Mouse (Mus musculus) embryonic facial prominence, embryonic 15.5 days (tissue): ENCODE results near the gene Ntmt1. TPM values are rescaled to one million over a fixed set of nuclear protein-coding genes. Genes with fewer than 3 reads are reported as not detected.
A peak's percentile ranks its signal among the peaks of the same experiment; 100 is the strongest.

Experiments used
- ATAC-seq: fragments of 200-750 bp; cut with Nextera tagmentation; 2 replicates; pipeline ENCODE4 v1.8.0; 2017; ENCODE audit warnings: low read depth, moderate TSS enrichment; ENCODE audit not compliant: insufficient number of reproducible peaks, low FRiP score, low TSS enrichment
- H3K27ac ChIP-seq: fragments of 300-500 bp; sonication (generic); replicated peaks from 2 replicates; pipeline ENCODE4 v1.5.1; 2015; ENCODE audit warnings: mild to moderate bottlenecking, inconsistent platforms
- H3K27me3 ChIP-seq: fragments of 300-500 bp; sonication (generic); 2 replicates; pipeline ENCODE4 v1.6.1; 2015; ENCODE audit warnings: inconsistent platforms
- H3K36me3 ChIP-seq: fragments of 300-500 bp; sonication (generic); 2 replicates; pipeline ENCODE4 v1.6.1; 2015; ENCODE audit warnings: mild to moderate bottlenecking, inconsistent platforms
- H3K4me1 ChIP-seq: fragments of 300-500 bp; sonication (generic); 2 replicates; pipeline ENCODE4 v1.6.1; 2015; ENCODE audit warnings: inconsistent platforms
- H3K4me2 ChIP-seq: fragments of 300-500 bp; sonication (generic); replicated peaks from 2 replicates; pipeline ENCODE4 v1.6.1; 2015; ENCODE audit warnings: mild to moderate bottlenecking, inconsistent platforms
- H3K4me3 ChIP-seq: fragments of 300-500 bp; sonication (generic); replicated peaks from 2 replicates; pipeline ENCODE4 v1.5.1; 2015; ENCODE audit warnings: mild to moderate bottlenecking, inconsistent platforms
- H3K9ac ChIP-seq: fragments of 300-500 bp; sonication (generic); 2 replicates; pipeline ENCODE4 v1.6.1; 2015; ENCODE audit warnings: inconsistent platforms
- H3K9me3 ChIP-seq: fragments of 300-500 bp; sonication (generic); replicated peaks from 2 replicates; pipeline ENCODE4 v1.6.1; 2016; ENCODE audit warnings: inconsistent platforms
- WGBS: fragments of 180-500 bp; shearing (Covaris S2); methylation state at CpG from one replicate; pipeline ENCODE4 v1.1.7; 2015; 5-methylcytosine and 5-hydroxymethylcytosine counted together
- polyA plus RNA-seq: library from polyadenylated mRNA; unstranded; fragments of >200 nt; fragmentation: Nextera tagmentation; extraction: Ambion mirVana; gene quantifications from 2 replicates; pipeline ENCODE4 v1.2.1, GENCODE M21; 2015

The Ntmt1 gene
- 85.9 and 87.0 TPM in 2 replicates for polyA plus RNA-seq

GRCm38 (mm10) chr2:30807648-30808295, at the start of gene Ntmt1:
TSS of gene Ntmt1 (plus strand) at chr2:30807826.
- peak; percentile 99 for ATAC-seq

GRCm38 (mm10) chr2:30758341-30759087, 49.1 kb upstream of the Ntmt1 start:
- Histone ChIP-seq H3K4me3 (peak overlapping the region; percentile 8; the same call in 1 of the 2 replicates), H3K4me1 (peaks cover 49% of the 10 kb centered on the region), H3K9ac (no peak overlapping the region), H3K27ac (peak overlapping the region; percentile 88), H3K27me3 (no peaks in the 10 kb centered on the region), H3K4me2 (peak overlapping the region; percentile 36), H3K9me3 (0 out of 2 replicates have a peak, but pooled peaks cover 7% of the 10 kb centered on the region), H3K36me3 (no peaks in the 10 kb centered on the region)
- peak; percentile 88 for ATAC-seq
- 2% methylated on average over 17 of the region's 17 CpGs for WGBS

More at GRCm38 (mm10) chr2:30807648-30808295, at the start of gene Ntmt1:
- WGBS, result under 1% methylated on average over 40 of the region's 44 CpGs
- H3K27ac ChIP-seq, result peak within 1 kb of the TSS; percentile 69
- H3K4me1 ChIP-seq, result peaks cover 32% of the 10 kb centered on the region
- H3K9me3 ChIP-seq, result no peaks in the 10 kb centered on the region
- H3K36me3 ChIP-seq, result peaks cover 17% of the 10 kb centered on the region; the same call in 1 of the 2 replicates
- peak within 1 kb of the TSS; percentile 72 for H3K4me3 ChIP-seq
- H3K27me3 ChIP-seq, result peaks cover 3% of the 10 kb centered on the region
- peak within 1 kb of the TSS; percentile 88 for H3K4me2 ChIP-seq
- H3K9ac ChIP-seq, result peak within 1 kb of the TSS; percentile 64

GRCm38 (mm10) chr2:30759088-30759374, 48.6 kb upstream of the Ntmt1 start:
- H3K36me3 ChIP-seq, result no peaks in the 10 kb centered on the region
- H3K9ac ChIP-seq, result no peak overlapping the region
- no peaks in the 10 kb centered on the region for H3K27me3 ChIP-seq
- H3K27ac ChIP-seq, result peak overlapping the region; percentile 88
- H3K4me3 ChIP-seq, result no peak overlapping the region
- 49% methylated on average over 4 of the region's 4 CpGs for WGBS
- H3K4me2 ChIP-seq, result no peak overlapping the region
- no peak for ATAC-seq
- H3K9me3 ChIP-seq, result 0 out of 2 replicates have a peak, but pooled peaks cover 7% of the 10 kb centered on the region
- H3K4me1 ChIP-seq, result peaks cover 46% of the 10 kb centered on the region

- peak overlapping the region; percentile 88 for H3K27ac ChIP-seq
- no peak overlapping the region for H3K4me2 ChIP-seq
- 0 out of 2 replicates have a peak, but pooled peaks cover 7% of the 10 kb centered on the region for H3K9me3 ChIP-seq
- no peak for ATAC-seq
- 77% methylated on average over 4 of the region's 4 CpGs for WGBS
- peaks cover 44% of the 10 kb centered on the region for H3K4me1 ChIP-seq
- H3K36me3 ChIP-seq, result no peaks in the 10 kb centered on the region
- H3K27me3 ChIP-seq, result no peaks in the 10 kb centered on the region
- no peak overlapping the region for H3K9ac ChIP-seq
- no peak overlapping the region for H3K4me3 ChIP-seq
Observed at GRCm38 (mm10) chr2:30759442-30759841, 48.2 kb upstream of the Ntmt1 start.

GRCm38 (mm10) chr2:30759858-30760547, 47.6 kb upstream of the Ntmt1 start:
- no peak overlapping the region for H3K4me3 ChIP-seq
- H3K9ac ChIP-seq, result no peak overlapping the region
- H3K27me3 ChIP-seq, result no peaks in the 10 kb centered on the region
- peak overlapping the region; percentile 88; the same call in 1 of the 2 replicates for H3K27ac ChIP-seq
- H3K4me1 ChIP-seq, result peaks cover 39% of the 10 kb centered on the region
- H3K36me3 ChIP-seq, result no peaks in the 10 kb centered on the region
- 0 out of 2 replicates have a peak, but pooled peaks cover 7% of the 10 kb centered on the region for H3K9me3 ChIP-seq
- H3K4me2 ChIP-seq, result no peak overlapping the region
- WGBS, result 57% methylated on average over 10 of the region's 10 CpGs
- no peak for ATAC-seq

- no peak for ATAC-seq
- 0 out of 2 replicates have a peak, but pooled peaks cover 7% of the 10 kb centered on the region for H3K9me3 ChIP-seq
- no peak overlapping the region for H3K4me2 ChIP-seq
- WGBS, result 36% methylated on average over 6 of the region's 6 CpGs
- H3K9ac ChIP-seq, result no peak overlapping the region
- H3K4me3 ChIP-seq, result no peak overlapping the region
- H3K27me3 ChIP-seq, result no peaks in the 10 kb centered on the region
- no peaks in the 10 kb centered on the region for H3K36me3 ChIP-seq
- no peak overlapping the region for H3K27ac ChIP-seq
- peaks cover 38% of the 10 kb centered on the region for H3K4me1 ChIP-seq
Observed at GRCm38 (mm10) chr2:30760706-30761105, 46.9 kb upstream of the Ntmt1 start.

GRCm38 (mm10) chr2:30766446-30766845, 41.2 kb upstream of the Ntmt1 start:
- ATAC-seq, result no peak
- no peak overlapping the region for H3K27ac ChIP-seq
- H3K9ac ChIP-seq, result no peak overlapping the region
- H3K4me3 ChIP-seq, result no peak overlapping the region
- H3K9me3 ChIP-seq, result 0 out of 2 replicates have a peak, but pooled peaks cover 7% of the 10 kb centered on the region
- WGBS, result 81% methylated on average over 5 of the region's 5 CpGs
- peaks cover 12% of the 10 kb centered on the region for H3K4me1 ChIP-seq
- no peaks in the 10 kb centered on the region for H3K27me3 ChIP-seq
- H3K36me3 ChIP-seq, result no peaks in the 10 kb centered on the region
- H3K4me2 ChIP-seq, result no peak overlapping the region

GRCm38 (mm10) chr2:30767626-30768240, 39.9 kb upstream of the Ntmt1 start:
- Histone ChIP-seq H3K9ac (no peak overlapping the region), H3K4me2 (no peak overlapping the region), H3K9me3 (0 out of 2 replicates have a peak, but pooled peaks cover under 1% of the 10 kb centered on the region), H3K4me1 (peaks cover 23% of the 10 kb centered on the region), H3K27ac (no peak overlapping the region), H3K36me3 (no peaks in the 10 kb centered on the region), H3K27me3 (no peaks in the 10 kb centered on the region), H3K4me3 (no peak overlapping the region)
- 59% methylated on average over 7 of the region's 7 CpGs for WGBS
- ATAC-seq, result no peak

- Histone ChIP-seq H3K9me3 (no peaks in the 10 kb centered on the region), H3K9ac (no peak overlapping the region), H3K27ac (no peak overlapping the region), H3K4me1 (peaks cover 26% of the 10 kb centered on the region), H3K36me3 (no peaks in the 10 kb centered on the region), H3K4me3 (no peak overlapping the region), H3K4me2 (no peak overlapping the region), H3K27me3 (no peaks in the 10 kb centered on the region)
- no peak for ATAC-seq
- 77% methylated on average over 5 of the region's 5 CpGs for WGBS
Observed at GRCm38 (mm10) chr2:30768529-30768928, 39.1 kb upstream of the Ntmt1 start.

GRCm38 (mm10) chr2:30769187-30769586, 38.4 kb upstream of the Ntmt1 start:
- no peak overlapping the region for H3K4me3 ChIP-seq
- no peaks in the 10 kb centered on the region for H3K27me3 ChIP-seq
- no peak overlapping the region for H3K4me2 ChIP-seq
- peaks cover 26% of the 10 kb centered on the region for H3K4me1 ChIP-seq
- H3K27ac ChIP-seq, result no peak overlapping the region
- no peak for ATAC-seq
- no peaks in the 10 kb centered on the region for H3K9me3 ChIP-seq
- 50% methylated on average over 6 of the region's 6 CpGs for WGBS
- no peak overlapping the region for H3K9ac ChIP-seq
- H3K36me3 ChIP-seq, result no peaks in the 10 kb centered on the region

- H3K4me2 ChIP-seq, result peak overlapping the region; percentile 99
- peak overlapping the region; percentile 53 for H3K4me3 ChIP-seq
- H3K36me3 ChIP-seq, result no peaks in the 10 kb centered on the region
- peaks cover 26% of the 10 kb centered on the region for H3K4me1 ChIP-seq
- no peak for ATAC-seq
- H3K27me3 ChIP-seq, result no peaks in the 10 kb centered on the region
- under 1% methylated on average over 51 of the region's 51 CpGs for WGBS
- peak overlapping the region; percentile 79 for H3K27ac ChIP-seq
- H3K9ac ChIP-seq, result peak overlapping the region; percentile 50
- H3K9me3 ChIP-seq, result no peaks in the 10 kb centered on the region
Observed at GRCm38 (mm10) chr2:30771368-30771805, 36.2 kb upstream of the Ntmt1 start.
